Mouse (Mus musculus) kidney, adult 10 weeks (tissue): ENCODE results near the gene Ubr1. TPM values are rescaled to one million over a fixed set of nuclear protein-coding genes. Genes with fewer than 3 reads are reported as not detected.

Source experiments
- polyA plus RNA-seq: library from polyadenylated mRNA; stranded (reverse); fragments of 350-450 nt; fragmentation: Illumina TruSeq; extraction: RNeasy Lipid Tissue Mini Kit (QIAGEN cat#74804); gene quantifications from one replicate; pipeline ENCODE4 v1.2.3, GENCODE M21; 2014; ENCODE audit warnings: low read depth, low replicate concordance

Gene Ubr1
- 37.2 TPM for polyA plus RNA-seq

DNA sequence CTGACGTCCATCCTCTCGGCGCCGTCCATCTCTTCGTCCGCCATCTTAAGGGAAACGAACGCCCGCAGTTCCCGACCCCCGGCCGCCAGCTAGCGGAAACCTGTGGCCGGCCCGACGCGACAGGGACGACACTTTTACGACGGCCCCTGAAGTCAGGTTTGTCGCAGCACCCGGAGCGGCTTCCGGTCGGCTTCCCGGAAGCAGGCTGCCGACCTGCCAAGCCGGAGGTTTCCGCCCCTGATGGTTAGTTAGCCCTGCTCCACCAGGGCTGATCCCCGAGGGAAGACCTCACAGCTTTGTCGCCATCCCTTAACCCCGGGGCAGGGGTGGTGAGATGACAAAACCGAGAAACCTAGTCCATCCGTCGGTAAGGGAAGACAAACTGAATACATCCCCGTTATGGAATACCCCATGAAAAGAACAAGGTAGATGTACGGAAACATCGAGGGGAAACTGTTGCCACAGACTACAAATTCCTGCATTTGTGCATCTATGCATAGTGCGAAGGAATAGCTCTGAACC is at the start of gene Ubr1:
Gene Ubr1 (minus strand): TSS at position 157 of the 522 bp plus-strand sequence.

DNA sequence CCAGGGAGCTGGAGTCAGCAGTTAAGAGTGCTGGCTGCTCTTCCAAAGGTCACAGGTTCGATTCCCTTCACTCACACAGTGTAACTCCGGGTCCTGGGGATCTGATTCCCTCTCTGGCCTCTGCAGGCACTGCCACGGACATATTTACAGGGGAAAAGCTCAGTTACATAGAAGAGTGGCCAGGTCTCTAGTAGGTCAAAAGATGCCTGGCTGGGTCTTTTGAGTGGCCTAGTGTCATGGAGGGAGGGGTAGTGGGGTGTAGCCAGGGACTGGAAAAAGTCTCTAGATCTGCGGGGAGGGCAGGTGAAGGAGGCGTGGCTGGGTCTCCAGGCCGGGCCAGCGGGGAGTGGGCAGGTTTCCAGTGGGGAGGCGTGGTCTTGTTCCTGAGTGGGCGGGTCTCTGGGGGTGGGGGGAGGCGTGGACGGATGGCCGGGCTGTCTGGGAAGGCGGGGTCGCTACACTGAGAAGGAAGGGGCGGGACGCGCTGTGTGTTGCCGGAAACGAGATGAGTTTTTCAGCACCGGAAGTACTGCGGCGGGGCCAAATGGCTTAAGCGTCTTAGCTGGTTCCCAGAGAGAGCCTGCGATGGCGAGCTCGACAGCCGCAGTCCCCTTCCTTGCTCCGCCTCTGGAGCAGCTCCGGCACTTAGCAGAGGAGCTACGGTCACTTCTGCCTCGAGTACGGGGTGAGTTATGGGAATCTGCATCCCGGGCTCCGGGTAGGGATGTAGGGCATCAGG is 37.6 kb upstream of the Ubr1 start, which contains the start of gene Ccndbp1:
Gene Ccndbp1 (plus strand): TSS at position 479 of the 739 bp plus-strand sequence.

GRCm38 (mm10) chr2:120976990-120977925 is 6.7 kb upstream of the Ubr1 start, which contains the start of gene Tmem62:
Gene Tmem62 (plus strand): TSS chr2:120977017.

DNA sequence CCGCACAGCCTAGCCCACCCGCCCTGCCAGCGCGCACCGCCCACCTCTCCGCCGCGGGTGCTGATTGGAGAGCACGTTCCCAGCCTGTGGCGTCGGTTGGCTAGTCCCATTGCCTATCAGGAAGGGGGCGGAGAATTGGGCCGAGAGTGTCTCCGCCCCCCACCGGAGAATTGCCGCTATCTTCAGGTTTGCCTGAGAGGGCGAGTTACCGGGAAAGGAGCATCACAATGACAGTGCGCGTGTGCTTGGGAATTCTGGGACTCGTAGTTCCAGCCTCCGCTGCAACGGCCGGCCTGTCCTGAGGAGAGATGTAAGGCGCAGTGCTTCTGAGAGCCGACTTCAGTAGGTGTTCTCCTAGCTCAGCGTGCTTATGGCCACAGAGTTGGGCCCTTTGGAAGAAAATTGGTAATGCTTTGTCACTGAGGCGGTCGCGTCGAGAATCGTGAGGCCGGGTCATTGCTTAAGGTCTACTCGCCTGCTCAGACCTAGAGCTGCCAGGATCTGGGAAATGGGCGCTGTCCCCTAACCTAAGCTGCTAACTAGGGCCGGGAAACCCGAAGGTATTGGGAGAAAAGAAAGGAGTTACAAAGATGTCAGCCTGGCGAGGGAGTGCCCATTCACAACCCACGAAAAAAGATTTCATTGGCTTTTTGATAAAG is 120.0 kb downstream of the Ubr1 start, which contains the start of gene Ttbk2:
Gene Ttbk2 (minus strand): TSS at position 181 of the 659 bp plus-strand sequence.

DNA sequence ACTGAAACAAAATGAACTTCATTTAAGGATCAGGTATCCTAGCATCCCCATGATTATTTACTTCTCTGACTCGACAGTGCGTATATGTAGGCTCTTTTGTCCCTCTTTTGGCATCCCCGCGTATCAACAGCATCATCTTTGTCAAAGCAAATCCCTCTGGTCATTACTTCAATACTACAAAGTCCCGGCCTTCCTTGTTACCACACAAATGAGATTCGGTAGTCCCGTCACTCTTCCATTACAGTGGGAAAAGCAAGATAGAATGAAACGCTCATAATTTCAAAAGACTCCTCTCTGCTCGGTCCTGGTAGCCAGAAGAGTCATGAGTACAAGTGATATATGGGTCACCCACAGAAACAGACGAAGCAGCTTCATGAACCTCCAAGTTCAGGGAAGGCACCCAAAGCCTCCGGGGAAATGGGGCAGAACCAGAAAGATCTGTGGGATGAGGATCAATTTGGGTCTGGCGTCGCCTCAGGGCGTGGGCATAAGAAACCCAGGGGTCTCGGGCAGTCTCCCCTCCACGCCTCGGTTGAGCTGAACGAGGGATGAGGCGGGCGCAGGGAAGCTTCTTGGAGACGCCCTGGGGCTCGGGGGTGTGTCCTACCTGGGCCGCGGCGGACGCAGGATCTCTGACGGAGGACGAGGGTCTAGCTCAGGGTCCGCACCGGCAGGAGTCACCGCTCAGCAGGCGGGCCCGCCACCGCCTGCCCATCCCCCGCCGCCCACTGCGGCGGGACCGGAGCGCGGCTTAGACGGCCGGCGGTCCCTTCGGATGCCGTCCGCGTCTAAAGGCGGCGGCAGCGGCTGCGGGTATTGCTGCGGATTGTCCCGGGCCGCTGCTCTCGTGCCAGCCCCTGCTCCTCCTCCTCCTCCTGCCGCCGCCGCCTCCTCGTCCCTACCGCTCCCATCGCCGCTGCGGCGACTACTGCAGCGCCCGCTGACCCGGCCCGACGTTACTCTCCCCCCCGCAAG is 120.8 kb downstream of the Ubr1 start, which contains the start of gene Cdan1:
Gene Cdan1 (minus strand): TSS at position 680 of the 975 bp plus-strand sequence.

Other genes starting within 250 kb of the Ubr1 start
- 2.4 TPM for gene Cdan1, start 120.6 kb downstream of the Ubr1 start, polyA plus RNA-seq
- 12.8 TPM for gene Ttbk2, start 120.1 kb downstream of the Ubr1 start, polyA plus RNA-seq
- 42.8 TPM for gene Tmem62, start 6.3 kb upstream of the Ubr1 start, polyA plus RNA-seq
- gene Ccndbp1, start 37.7 kb upstream of the Ubr1 start, polyA plus RNA-seq: 57.0 TPM
- gene Epb42, start 66.4 kb upstream of the Ubr1 start, polyA plus RNA-seq: 1.9 TPM
- not detected for gene Tgm5, start 115.1 kb upstream of the Ubr1 start, polyA plus RNA-seq
- not detected for gene Tgm7, start 139.1 kb upstream of the Ubr1 start, polyA plus RNA-seq
- 34.4 TPM for gene Adal, start 169.7 kb upstream of the Ubr1 start, polyA plus RNA-seq
- gene Lcmt2, start 169.9 kb upstream of the Ubr1 start, polyA plus RNA-seq: 5.6 TPM
- 49.1 TPM for gene Tubgcp4, start 199.9 kb upstream of the Ubr1 start, polyA plus RNA-seq
- gene Zscan29, start 200.4 kb upstream of the Ubr1 start, polyA plus RNA-seq: 32.5 TPM